Mouse (Mus musculus) T-helper 1 cell (primary cell): ENCODE measurements around the gene Tada2b.

ENCODE experiments used
- in situ Hi-C: fragments of 300-600 bp; cut with MboI, MseI; formaldehyde crosslinking; loops from one replicate; pipeline ENCODE4 v1.15.1; 2025; ENCODE audit warnings: high pct_unique_total_duplicates

The Tada2b gene

DNA sequence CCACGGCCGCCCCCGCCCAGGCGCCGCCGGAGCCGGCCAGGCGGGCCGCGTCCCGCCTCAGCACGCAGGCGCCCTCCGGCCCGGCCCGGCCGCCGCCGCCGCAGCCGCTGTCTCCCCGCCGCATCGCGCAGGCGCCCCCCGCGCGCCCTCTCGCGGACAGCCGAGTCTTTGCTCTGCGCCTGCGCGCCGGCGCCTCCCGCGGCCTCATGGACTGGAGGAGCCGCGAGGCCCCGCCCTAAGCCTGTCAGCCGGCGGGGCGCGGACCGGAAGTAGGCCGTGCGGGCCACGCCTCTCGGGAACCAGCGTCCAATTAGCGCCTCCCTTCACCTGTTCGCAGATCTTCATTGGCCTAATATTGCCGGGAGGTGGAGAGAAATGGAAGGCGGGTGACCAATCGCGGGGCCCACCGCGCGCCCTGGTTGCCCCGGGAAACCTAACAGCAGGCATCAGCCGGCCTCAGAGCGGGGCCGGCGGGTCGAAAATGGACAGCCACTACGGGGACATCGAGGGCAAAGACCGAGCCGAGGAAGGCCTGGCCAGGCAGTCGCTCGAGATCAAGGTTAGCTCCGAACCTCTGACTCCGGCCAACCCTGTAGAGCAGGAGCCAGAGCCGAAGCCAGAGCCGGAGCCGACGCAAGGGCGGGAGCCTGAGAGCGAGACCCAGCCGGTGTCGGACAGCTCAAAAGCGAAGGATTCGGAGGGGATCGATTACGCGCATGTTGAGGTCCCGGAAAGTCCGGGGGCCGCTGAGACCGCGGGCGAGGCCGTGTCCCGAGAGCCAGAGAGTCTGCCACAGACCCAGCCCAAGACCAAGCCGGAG lies at the start of gene Tada2b, which contains the start of gene Ccdc96:
Gene Tada2b (minus strand): TSS at position 115 of the 820 bp plus-strand sequence.
Gene Ccdc96 (plus strand): TSS at position 418 of the 820 bp plus-strand sequence.
- in situ Hi-C loops, result loop anchor here (5.0 kb wide), 1 partner anchor 98 kb away; no protein-coding TSS in a partner anchor

DNA sequence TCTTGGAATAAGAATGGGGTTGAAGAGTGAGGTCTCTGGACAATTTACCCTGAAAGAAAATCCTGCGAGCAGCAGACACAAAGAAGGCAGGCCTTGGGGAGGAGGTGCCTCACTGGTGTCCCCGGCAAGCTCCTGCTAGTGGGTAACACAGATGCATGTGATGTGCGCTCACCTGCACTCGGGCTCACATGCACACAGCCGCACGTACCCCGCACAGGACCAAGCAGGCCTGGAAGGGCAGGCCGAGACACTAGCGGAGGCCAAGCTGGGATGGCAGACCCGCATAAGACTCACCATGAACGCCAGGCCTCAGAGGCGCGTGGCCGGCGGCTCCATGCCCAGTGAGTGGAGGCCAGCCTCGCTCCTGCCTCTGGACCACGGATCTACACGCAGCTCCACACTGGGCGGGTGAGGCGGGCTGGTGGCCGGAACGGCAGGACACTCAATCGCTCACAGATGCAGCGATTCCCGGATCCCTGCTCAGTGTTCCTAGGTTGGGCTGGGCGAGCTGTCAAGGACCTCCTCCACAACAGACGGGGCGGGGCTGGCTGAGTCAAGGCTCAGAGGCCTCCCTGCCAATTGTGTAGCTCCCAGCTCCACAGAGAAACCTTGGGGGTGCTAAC lies 46.2 kb upstream of the Tada2b start:
- in situ Hi-C loops, result loop anchor here (5.0 kb wide), 1 partner anchor 52 kb away; no protein-coding TSS in a partner anchor

DNA sequence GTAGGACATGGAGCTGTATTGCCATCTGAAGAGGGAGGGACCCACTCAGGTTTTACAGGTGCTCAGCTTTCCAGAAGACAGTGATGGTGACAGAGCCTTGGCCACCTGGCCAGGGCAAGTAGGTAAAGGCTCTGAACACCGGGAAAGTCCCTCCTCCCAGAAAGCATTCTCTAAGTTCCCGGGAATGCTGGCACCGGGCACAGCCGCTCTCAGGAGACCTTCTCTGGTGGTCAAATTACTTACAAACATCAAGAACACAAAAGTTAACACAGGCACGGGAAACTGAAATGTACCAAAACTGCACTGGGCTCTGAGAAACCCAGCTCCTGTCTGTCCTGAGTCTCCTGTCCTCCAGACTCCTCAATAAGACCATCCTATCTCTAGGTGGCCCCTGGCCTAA lies 45.6 kb upstream of the Tada2b start:
- in situ Hi-C loops, result loop anchor here (5.0 kb wide), 1 partner anchor 53 kb away; no protein-coding TSS in a partner anchor

DNA sequence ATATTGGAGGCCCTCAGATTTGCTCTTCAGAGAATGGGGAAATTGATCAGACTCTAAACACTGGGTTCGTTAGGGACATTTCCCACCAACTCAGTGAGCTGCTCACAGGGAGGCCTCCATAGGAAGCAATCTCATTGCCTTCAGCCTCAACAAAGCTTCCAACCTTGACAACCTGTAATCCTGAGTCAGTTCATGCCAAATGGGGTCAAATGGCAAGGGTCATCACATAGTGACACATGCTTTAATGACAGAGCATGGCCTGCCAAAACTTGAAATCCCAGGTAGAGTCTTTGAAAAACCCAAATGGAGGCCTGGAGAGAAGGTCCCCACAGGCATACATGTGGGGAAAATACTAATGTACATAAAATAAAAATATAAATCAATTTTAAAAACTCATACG lies 42.8 kb upstream of the Tada2b start:
- in situ Hi-C loops, result no loop called here

DNA sequence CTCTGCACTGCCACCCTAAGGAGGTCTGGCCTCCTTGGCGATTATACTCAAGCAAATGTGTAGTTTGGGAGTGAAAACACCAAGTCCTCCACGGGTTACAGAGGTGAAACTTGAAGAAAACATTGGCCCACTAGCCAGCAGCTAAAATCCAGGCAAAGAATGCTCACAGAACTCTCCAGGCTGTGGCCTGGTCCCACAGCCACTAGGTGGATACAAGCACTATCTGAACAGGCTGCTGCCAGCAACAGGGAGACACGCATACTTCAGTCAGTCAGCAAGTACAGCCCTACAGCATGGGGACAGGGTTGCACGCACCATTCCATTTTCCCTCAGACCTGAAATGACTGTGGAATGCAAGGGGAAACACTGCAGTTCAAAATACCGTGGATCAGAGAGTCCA lies 42.2 kb upstream of the Tada2b start:
- in situ Hi-C loops, result no loop called here

DNA sequence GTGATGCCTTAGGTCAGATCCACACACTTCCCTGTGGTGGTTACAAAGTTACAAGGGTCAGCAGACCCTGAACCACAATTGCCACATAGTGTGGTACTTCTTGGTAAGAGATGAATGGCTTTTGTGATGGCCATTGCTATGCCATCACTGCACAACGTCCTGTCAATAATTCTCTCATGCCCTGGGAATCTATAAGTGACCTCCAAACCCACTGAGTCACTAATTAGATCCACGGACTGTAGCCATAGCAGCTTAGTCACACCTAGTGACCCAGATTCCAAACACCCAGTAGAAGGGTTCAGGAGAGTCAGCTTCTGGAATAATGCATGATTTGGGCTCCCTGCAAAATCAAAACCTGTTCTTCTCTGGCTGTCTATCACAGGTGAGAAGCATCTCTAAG lies 41.1 kb upstream of the Tada2b start:
- in situ Hi-C loops, result no loop called here

DNA sequence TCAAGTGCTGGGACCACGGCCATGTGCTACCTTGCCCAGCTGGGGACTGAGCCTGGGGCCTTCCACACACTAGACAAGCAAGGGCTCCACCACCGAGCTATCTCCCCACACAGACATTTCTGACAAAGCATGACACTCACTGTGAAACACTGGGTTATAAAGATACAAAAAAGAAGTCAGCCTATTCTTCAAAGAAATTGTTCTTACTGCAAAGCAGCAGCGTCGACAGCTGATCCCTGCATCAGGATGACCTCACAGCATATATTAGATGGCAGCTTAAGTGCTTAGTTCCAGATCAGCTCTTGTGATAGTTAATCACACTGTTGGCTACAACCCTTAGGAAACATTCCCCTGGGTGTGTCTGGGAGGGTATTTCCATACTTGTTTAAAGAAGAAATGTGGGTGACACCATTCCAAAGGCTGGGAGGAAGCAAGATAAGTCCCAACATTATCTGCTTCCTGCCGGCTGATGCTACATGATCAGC lies 39.2 kb upstream of the Tada2b start:
- in situ Hi-C loops, result no loop called here

DNA sequence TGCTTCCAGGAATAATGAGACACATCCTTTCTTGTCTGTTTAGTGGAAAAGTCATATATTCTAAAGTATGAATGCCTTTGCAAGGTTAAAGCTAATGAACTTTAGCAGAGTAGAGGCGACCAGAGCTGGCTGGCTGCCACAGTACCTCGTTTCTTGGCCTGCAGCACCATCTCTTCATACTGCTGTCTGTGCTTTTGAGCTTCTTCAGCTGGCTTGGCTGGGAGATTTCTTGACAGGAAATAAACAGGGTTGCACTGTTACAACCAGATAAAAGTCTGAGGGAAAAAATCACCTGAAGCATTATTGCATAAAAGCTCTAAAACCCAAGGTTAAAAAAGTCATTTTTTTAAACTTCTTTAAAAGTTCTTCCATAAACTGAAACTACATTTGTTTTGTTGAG lies 38.7 kb upstream of the Tada2b start:
- in situ Hi-C loops, result no loop called here

DNA sequence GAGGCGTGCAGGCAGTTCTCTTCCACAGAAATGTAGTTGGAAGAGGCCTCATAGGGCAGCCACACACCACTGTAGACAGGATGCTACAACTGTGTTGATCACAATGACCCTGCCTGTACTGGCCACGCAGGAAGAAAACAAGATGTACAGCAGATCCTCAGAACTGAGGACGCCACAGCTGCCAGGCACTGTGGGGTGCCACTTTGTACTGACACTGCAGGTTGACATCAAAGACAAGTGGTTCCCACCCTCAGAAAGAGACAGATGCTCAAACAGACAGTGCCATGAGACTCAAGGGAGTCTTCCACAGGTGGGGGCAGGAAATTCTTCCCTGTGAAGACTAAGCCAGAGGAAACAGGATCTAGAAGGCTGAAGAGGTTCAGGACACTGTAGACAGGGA lies 35.7 kb upstream of the Tada2b start:
- in situ Hi-C loops, result no loop called here

DNA sequence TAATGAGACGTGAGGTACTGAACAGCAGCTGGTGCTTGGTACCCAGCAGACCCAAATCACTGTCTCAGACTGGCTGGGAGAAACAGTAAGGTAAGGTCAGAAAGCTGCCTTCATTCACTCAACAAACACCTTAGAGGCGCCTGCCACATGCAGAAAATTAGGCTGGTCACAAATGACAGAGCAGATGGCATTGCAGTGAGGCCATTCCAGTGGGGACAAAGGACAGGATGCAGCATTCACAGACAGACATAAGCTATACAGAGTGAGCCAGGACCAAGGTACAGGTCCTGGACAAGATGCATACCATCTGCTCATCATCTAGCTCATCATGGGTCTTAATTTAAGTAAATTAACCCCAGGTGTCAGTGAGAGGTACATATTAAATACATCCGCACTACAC lies 33.5 kb upstream of the Tada2b start:
- in situ Hi-C loops, result no loop called here

DNA sequence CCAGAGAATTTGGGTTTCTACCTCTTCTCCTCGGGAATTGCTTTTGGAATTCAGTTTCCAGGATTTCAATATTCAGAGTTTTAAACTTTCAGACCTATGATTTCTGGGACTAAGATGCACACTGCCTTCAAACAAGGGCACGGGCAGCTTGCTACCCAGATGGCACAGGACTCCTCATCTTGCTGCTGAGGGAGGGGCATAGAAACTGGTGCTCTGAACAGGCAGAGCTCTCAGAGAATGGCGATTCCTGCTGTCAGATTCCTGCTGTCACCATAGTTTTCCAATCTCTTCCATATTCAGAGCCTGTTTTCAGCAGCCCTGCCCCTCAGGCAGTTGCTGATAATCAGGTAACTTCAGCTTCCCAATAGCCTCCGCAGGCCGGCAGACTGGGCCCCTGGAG lies 31.5 kb upstream of the Tada2b start:
- in situ Hi-C loops, result no loop called here

DNA sequence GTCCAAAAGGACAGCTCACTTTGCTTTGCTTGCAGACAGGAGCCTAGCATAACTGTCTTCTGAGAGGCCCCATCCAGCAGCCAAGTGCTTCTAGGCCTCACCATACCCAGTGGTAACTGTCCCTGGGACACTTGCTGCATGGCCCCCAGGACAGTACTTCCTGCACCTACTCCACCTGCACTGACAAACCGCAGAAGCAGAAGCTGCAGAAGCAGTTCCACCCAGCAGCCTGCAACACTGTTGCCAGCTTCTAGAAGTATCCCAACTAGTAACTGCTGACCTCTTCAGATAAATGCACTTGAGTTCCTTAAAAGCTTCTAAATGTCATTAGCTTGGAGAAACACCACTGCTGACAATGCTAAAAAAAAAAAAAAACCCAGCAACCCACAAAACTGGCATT lies 31.0 kb upstream of the Tada2b start:
- in situ Hi-C loops, result no loop called here

DNA sequence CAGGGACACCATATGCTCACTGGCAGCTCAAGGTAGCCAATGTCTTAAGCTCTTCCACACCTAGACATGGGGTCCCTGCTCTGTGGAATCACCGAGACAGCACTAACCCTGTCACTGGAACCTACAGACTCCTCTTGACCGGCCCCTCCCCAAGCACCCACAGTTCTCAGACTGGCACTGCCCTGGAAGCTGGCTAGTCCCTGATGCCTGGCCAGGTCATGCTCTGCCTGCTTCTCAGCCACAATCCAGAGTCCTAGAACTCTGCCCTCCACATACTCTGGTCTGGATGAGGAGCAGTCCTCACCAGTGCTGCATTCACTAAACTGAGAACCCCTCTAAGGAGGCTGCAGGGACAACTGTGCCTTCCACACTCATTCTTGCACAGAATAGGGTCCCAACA lies 26.9 kb upstream of the Tada2b start:
- in situ Hi-C loops, result no loop called here

DNA sequence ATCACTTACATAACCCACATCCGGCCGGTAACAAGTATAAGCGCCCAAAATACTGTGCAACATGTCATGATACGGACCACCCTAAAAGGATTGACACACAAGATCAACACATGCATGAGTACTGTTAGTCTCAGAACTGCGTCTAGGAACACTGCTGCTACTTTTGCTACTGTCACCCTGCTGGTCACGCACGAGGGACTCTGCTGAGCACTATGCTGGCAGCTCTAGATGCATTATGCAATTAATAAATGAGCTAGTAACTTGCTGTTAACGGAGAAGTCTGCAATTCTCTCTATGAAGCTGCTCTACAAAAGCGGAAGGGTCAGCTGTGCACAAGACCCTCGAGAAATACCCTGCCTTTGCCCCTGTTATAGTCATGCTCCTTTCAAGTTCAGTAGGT lies 24.3 kb upstream of the Tada2b start:
- in situ Hi-C loops, result no loop called here

DNA sequence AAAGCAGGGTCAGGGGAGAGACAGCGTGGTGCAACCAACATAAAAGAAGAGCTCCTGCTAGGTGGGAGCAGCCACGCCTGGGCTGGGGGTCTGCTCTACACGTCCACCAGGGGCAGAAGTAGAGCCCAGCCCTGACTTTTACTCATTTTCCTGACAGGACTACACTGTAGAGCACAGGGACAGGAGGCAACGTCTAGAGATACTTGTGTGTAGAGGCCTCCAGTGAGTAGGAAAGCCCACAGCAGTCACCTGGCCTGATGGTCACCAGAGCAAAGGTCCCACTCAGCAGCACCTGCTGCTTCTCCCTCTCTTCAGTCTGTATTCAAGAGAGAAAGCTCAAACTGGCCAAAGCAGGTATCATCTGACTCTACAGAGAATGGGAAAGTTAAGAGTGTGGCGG lies 21.6 kb upstream of the Tada2b start:
- in situ Hi-C loops, result no loop called here

DNA sequence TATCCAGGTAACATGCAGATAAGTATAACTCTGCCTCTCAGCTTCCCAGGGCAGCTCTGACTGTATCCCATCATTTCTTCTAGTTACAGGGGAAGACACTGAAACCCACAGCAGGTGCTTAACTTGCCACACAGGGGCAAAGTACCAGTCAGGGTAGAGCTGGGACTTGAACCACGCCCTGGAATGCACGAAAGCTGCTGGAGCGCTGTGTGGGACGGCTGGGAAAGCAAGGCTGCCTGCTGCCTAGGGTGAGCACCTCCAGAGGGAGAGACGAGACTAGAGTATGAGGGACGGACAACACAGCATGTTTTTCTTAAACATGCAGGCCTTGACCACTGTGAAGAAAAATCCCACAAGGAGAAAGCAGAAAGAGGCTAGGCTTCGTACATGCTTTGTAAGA lies 21.1 kb upstream of the Tada2b start:
- in situ Hi-C loops, result no loop called here

DNA sequence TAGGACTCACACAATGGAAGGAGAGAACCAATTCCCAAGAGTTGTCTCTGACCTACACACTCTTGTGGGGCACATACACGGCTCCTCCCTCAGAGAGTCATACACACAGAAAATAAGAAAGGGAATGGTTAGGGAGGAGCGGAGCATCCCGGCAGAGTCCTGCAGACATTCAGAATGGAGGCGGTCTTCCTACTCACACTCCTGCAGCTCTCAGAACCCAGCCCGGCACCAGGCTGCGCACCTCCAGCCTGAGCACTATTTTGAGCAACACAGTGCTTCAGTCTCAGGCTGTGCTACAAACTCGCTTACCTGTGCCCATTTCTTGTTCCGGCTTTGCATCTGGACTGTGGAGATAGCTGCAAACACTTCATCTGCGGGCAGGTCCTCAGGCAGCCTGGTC lies 10.6 kb upstream of the Tada2b start:
- in situ Hi-C loops, result no loop called here

DNA sequence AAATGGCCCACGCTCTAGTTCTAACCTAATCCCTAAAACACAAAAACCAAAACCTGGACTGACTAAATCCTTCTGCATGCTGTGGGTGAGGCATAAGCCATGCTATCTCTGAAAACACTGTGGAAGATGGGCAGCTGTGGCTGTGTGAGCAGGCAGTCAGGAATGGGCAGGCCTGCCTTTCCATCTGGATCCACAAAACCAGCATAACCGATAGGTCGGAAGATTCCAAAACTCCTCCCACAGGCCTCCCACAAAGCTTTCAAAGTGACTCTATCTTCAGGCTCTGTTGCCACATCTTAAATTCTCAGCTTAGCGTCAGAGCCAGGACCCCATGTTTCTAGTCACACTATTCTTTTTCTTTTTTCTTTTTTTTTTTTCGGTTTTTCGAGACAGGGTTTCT lies 9.8 kb upstream of the Tada2b start:
- in situ Hi-C loops, result no loop called here

DNA sequence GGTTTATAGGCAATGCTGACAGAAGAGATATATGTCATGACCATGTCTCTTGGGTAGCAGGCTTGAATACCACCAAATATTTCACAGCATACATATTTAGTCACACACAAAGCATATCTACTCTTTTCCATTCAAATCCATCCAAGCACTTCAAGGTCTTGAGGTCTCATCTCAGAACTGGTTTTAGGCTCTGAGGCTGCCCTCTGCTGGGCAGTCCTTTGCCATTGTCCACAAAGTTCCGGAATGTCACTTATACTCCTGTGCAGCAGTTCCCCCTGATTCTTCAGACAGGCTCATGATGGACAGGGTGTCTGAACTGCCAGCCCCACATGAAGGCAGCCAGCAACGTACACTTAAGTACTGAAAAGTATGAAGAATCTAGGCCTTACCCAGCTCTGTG lies 5.1 kb upstream of the Tada2b start:
- in situ Hi-C loops, result no loop called here

DNA sequence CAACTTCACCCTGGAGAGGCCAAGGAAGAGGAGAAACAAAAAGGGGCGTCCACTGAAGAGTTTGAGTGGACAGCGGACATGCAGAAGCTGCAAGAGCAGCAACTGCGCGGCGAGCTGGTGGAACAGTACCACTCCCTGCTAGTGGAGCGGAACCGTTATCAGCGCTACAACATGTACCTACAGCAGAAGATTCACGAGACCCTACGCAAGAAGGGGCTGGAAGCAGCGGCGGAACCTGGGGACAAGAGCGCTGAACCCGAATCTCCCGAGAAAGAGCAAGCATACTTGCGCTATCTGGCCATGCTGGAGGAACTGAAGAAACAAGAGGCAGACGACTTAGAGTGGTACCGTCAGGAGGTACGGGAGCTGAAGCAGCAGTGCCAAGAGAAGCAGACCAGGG lies 1.2 kb upstream of the Tada2b start:
- in situ Hi-C loops, result no loop called here

DNA sequence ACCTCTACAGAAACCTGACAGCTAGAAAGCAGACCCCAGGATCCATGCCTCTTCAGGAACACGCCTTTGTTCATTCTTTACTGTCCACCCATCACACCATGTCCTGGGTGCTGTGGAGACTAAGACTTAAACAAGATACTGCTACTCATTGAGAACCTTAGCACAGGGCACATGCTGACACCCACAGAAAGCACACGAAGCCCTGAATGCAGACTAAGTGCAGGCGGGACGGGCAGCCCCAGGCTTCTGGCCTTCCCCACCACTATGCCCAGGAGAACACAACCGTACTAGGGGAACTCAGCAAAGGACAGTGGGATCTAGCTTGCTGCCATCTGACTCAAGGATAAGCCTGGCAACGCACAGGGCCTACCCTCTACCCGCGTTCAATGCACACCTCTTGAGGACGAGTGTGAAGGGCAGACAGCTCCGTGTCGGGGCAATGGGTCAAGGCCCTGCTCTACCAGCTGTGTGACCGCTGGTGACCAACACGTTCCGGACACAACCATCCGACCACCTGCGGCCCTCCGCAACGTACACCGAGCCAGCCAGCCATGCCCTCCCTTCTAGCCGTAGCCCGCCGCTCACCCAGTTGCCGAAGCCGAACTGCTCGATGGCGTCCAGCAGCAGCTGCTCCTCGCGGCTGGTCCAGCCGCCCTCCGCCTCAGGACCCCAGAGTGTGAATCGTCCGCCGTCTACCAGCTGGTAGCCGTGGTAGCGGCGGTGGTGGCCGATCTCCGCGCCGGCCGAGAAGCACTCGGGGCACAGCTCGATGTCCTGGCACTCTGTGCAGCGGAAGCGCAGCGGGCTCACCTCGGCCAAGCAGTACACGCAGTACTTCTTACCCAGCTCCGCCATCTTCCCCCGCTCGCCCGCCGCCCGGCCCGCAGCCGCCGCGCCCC lies 633 bp downstream of the Tada2b start:
- in situ Hi-C loops, result loop anchor here (5.0 kb wide), 1 partner anchor 99 kb away; no protein-coding TSS in a partner anchor

DNA sequence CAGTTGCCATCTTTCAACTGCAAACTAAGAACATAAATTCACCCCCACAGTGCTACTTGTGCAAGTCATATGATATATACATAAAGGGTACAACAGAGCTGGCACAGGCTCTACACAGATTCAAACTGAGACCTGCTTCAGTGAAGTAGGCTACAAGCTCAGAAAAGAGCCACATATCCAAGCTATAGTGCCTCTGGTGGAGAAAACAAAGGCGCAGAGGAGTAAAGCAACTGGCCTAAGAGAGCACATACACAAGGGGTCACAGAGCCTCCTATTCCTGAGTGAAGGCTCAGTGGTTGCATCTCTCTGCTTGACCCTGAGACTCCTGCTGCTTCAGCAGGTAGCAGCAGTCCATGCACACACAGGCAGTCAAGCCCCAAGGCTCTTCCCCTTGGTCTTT lies 3.0 kb downstream of the Tada2b start:
- in situ Hi-C loops, result loop anchor here (5.0 kb wide), 1 partner anchor 101 kb away; no protein-coding TSS in a partner anchor
